Mouse (Mus musculus) v-Abl transformed pro-B cells (cell line): Measurements from ENCODE around the gene Prrx1.

ENCODE experiments used
- in situ Hi-C, 2 experiments: fragments of 400-800 bp; cut with MboI; formaldehyde crosslinking; loops; one replicate each; pipeline ENCODE4 v1.15.1; 2025; ENCODE audit not compliant: unreplicated experiment in 2 of 2

Gene Prrx1

DNA sequence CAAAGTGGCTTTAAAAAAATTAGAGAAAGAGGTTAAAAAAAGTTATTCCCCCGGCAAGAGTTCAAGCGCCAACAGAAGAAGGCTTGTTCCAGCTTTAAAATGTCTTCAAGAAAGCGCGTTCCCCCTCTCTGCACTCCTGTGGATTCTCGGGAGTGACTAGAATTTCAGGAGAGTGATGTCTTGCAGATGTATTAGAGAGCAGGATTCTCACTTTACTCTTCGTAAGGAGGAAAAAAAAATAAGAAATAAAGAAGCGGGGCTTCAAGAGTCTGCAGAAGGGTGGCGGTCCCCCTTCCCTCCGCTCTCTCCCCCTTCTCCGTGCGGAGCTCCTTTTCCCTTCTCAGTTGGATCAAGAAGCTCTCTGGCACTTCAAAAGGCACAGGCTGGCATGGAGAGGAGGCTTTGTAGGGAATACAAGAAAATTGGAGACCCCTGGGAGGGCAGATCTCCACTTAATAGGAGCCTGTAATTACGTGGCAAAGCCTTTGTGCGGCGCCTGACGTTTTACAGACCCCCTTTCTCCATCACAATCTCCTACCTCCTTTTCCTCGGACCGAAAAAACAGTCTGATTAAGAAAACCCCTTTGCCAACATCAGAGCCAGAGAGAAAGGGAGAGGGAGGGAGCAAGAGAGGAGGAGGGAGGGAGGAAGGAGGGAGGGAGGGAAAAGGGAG, at the start of gene Prrx1:
Prrx1 (minus strand) TSS at position 610 of the 673 bp plus-strand sequence.
- in situ Hi-C loops, result no loop called here

DNA sequence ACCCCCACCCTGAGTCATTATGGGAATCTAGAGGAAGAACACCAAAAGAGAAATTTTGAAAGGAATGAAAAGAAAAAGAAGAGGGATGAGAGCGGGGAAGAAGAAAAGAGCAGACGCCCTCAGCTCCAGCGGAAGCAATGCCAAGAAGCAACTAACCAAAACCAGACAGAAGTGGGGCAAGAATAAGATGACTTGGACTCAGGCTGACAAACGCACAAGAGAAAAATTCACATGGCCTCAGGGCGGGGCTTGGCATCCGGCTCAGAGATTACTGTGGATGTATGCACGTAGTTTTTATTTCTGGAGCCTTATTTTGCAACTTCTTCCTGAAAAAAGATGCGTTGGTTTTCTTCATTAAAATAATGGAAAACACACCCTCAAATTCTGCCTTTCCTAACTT, 48.7 kb upstream of the Prrx1 start:
- in situ Hi-C loops, result no loop called here

- in situ Hi-C loops, result no loop called here
Measured at GRCm38 (mm10) chr1:163361376-163361775, 47.9 kb upstream of the Prrx1 start.

DNA sequence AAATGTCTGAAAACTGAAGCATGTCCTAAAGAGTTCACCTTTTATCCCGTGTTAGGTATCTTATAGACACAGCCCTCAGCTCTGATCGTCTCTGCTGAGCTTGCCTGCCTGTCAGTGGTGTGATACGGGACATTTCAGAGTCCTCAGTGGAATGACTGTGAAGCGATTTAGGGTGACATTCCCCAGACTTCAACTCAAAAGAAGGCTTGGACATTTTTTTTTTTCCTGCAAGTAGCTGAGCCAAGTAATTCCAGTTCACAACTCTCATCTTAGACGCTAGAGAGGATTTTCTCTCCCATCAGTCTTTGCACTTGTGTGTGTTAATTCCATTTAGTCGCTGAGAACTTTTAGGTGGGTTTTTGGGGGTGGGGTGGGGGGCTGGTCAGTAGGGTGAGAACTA, 47.3 kb upstream of the Prrx1 start:
- in situ Hi-C loops, result no loop called here

- in situ Hi-C loops, result no loop called here
Measured at GRCm38 (mm10) chr1:163359521-163359920, 46.0 kb upstream of the Prrx1 start.

DNA sequence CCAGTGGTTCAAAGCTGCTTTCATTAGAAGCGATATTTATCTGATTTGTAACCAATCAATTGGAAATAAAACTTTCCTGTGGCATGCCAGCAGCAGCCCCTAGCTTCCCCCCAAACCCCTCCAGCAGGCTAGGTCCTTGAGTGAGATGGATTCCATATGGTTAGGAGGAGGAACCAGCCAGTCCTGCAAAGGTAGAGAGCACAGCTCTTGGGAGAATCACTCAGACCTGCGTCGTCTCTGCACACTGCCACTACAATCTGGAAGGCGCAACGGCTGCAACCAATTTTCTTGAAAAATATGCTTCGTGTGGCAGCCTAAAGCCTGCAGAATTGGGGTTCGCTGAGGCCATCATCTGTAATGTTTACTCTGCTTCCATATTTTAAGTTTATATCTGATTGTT, 44.7 kb upstream of the Prrx1 start:
- in situ Hi-C loops, result no loop called here

DNA sequence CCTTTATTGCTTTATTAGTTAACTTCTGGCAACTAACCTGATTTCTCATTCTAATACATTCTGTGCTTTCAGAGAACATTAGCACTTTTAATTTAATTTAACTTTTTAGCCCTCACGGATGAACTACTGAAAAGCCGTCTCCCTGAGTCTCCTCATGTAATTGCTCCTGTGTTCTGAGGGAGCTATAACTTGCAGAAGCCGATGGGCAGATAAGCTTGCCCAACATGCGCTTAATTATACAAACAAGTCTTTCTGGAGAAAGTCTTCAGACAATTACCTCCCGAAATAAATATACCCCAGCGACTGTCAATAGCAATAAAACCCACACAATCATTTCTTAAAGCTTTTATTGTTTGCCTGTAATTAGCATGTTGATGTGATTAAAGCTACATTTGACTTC, 44.2 kb upstream of the Prrx1 start:
- in situ Hi-C loops, result no loop called here

DNA sequence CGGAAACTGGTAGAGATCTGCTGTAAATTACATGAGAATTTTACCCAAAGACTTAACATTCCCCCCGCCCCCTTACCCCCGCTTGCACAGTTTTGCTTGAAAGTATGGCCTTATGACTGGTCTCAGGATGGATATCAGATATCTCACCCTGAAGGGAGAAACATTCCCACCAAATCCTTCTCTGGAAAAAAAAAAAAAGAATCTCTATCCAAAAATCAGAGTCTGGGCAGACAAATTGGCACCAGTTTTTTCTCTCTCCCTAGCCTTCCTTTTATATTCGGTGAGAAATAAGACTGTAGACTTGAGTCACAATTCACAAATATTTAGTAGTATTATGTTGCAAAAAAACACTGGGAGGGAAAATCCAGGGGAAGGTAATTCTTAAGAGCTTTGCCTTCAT, 42.7 kb upstream of the Prrx1 start:
- in situ Hi-C loops, result no loop called here

- in situ Hi-C loops, result no loop called here
Measured at GRCm38 (mm10) chr1:163355626-163356156, 42.2 kb upstream of the Prrx1 start.

- in situ Hi-C loops, result no loop called here
Measured at GRCm38 (mm10) chr1:163350988-163351387, 37.5 kb upstream of the Prrx1 start.

DNA sequence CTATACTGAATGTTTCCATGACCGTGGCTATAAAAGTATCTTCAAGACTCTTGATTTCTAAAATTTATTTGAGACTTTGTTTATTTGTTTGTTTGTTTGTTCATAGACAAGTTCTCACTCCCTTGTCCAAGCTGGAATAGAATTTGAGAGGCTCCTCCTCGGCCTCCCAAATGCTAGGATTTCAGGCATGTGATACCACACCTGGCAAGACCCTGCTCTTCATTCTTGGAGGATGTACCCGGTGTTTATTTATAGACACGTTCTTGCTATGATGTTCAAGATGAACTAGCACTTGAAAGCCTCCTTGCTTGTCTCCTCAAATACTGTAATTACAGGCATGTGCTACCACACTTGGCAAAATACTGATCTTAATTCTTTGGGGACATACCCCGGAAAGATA, 32.0 kb upstream of the Prrx1 start:
- in situ Hi-C loops, result no loop called here

- in situ Hi-C loops, result no loop called here
Measured at GRCm38 (mm10) chr1:163344931-163345330, 31.4 kb upstream of the Prrx1 start.

- in situ Hi-C loops, result no loop called here
Measured at GRCm38 (mm10) chr1:163339219-163339561, 25.7 kb upstream of the Prrx1 start.

- in situ Hi-C loops, result no loop called here
Measured at GRCm38 (mm10) chr1:163338525-163339218, 25.2 kb upstream of the Prrx1 start.

- in situ Hi-C loops, result no loop called here
Measured at GRCm38 (mm10) chr1:163337821-163338220, 24.3 kb upstream of the Prrx1 start.

GRCm38 (mm10) chr1:163327279-163327678, 13.8 kb upstream of the Prrx1 start:
- in situ Hi-C loops, result no loop called here

GRCm38 (mm10) chr1:163319669-163320571, 6.4 kb upstream of the Prrx1 start:
- in situ Hi-C loops, result no loop called here

GRCm38 (mm10) chr1:163316920-163317319, 3.4 kb upstream of the Prrx1 start:
- in situ Hi-C loops, result no loop called here

GRCm38 (mm10) chr1:163314829-163315301, 1.4 kb upstream of the Prrx1 start:
- in situ Hi-C loops, result no loop called here

DNA sequence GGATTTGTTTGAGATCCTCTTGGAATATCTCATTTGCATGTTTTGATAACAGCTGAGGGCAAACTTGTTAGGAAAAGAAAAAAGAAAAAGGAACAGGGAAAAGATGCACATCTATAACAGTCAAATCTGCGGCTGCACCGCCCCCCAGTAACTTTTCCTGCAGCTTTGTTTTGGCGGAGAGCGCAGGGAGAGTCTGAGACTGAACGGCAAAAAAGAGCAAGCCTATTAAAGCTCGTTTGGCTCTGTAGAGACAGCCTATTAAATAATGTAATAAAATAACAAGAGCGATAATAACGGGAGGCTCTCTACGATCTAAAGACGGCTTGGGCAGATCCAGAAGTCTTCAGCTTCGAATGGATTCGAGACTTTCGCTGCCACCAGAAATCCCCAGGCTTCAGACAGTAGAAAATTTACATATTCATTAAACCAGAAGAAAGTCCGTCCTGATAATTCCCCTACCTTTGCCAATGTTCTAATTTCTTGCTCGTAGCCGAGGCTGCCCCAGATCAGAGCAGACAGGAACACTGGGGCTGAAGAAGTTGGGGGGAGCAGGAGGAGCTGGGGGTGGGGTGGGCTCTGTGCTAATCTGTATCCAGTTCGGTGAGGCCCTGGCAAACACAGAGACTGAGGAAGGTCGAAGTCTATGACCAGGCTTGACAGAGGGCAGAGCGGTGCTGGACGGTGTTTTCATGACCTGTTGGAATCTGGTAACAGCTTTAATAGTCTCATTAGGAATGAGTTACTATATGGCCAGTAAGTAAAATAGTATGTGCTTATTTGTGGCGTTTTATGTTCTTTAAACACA, 613 bp upstream of the Prrx1 start:
- in situ Hi-C loops, result no loop called here
